Mouse (Mus musculus): ENCODE data around the gene Itgav.

Itgav gene

GRCm38 (mm10) chr2:83748581-83749118 lies 24.5 kb downstream of the Itgav start:
- no peak for DNase-seq (ENCODE audit: low read depth)

- no peak for DNase-seq (ENCODE audit: low read depth)
Observed at GRCm38 (mm10) chr2:83753008-83753407, 28.8 kb downstream of the Itgav start.

- no peak for DNase-seq (ENCODE audit: low read depth)
Observed at GRCm38 (mm10) chr2:83754306-83754837, 30.2 kb downstream of the Itgav start.

- DNase-seq (ENCODE audit: low read depth) = no peak
Observed at GRCm38 (mm10) chr2:83758606-83759215, 34.5 kb downstream of the Itgav start.

GRCm38 (mm10) chr2:83759216-83759648 lies 35.0 kb downstream of the Itgav start:
- no peak for DNase-seq (ENCODE audit: low read depth)

GRCm38 (mm10) chr2:83759667-83760066 lies 35.5 kb downstream of the Itgav start:
- DNase-seq (ENCODE audit: low read depth) = no peak

- DNase-seq (ENCODE audit: low read depth) = no peak
Observed at GRCm38 (mm10) chr2:83760112-83760511, 35.9 kb downstream of the Itgav start.

GRCm38 (mm10) chr2:83761506-83761905 lies 37.3 kb downstream of the Itgav start:
- no peak for DNase-seq (ENCODE audit: low read depth)

GRCm38 (mm10) chr2:83762106-83762855 lies 38.1 kb downstream of the Itgav start:
- DNase-seq (ENCODE audit: low read depth) = no peak

- no peak for DNase-seq (ENCODE audit: low read depth)
Observed at GRCm38 (mm10) chr2:83766058-83766457, 41.9 kb downstream of the Itgav start.

- no peak for DNase-seq (ENCODE audit: low read depth)
Observed at GRCm38 (mm10) chr2:83766878-83767277, 42.7 kb downstream of the Itgav start.

GRCm38 (mm10) chr2:83768311-83769047 lies 44.3 kb downstream of the Itgav start:
- DNase-seq (ENCODE audit: low read depth) = no peak

GRCm38 (mm10) chr2:83771155-83771812 lies 47.1 kb downstream of the Itgav start:
- DNase-seq (ENCODE audit: low read depth) = peak; percentile 35

- no peak for DNase-seq (ENCODE audit: low read depth)
Observed at GRCm38 (mm10) chr2:83791330-83792073, 67.3 kb downstream of the Itgav start.

GRCm38 (mm10) chr2:83792102-83792501 lies 67.9 kb downstream of the Itgav start:
- DNase-seq (ENCODE audit: low read depth) = no peak

GRCm38 (mm10) chr2:83795766-83796165 lies 71.6 kb downstream of the Itgav start:
- no peak for DNase-seq (ENCODE audit: low read depth)

GRCm38 (mm10) chr2:83797902-83798497 lies 73.8 kb downstream of the Itgav start:
- DNase-seq (ENCODE audit: low read depth) = no peak

GRCm38 (mm10) chr2:83812483-83813272 lies 88.5 kb downstream of the Itgav start, which contains the start of gene Fam171b:
Gene Fam171b (plus strand): TSS chr2:83812636.
- DNase-seq (ENCODE audit: low read depth) = peak; percentile 30

- DNase-seq (ENCODE audit: low read depth) = no peak
Observed at GRCm38 (mm10) chr2:83813273-83813892, 89.2 kb downstream of the Itgav start.
